Mouse (Mus musculus) central nervous system, embryonic 14 days (tissue): ENCODE measurements around the gene Vmn1r26. TPM values are rescaled to one million over a fixed set of nuclear protein-coding genes. Genes with fewer than 3 reads are reported as not detected.

ENCODE experiments used
- polyA plus RNA-seq: library from polyadenylated mRNA; depleted of rRNA; stranded (reverse); fragments of >200 nt; gene quantifications from 2 replicates; pipeline ENCODE4 v1.2.3, GENCODE M21; 2012; rRNA removed

The Vmn1r26 gene
- polyA plus RNA-seq: not detected in 2 replicates

GRCm38 (mm10) chr6:58015059-58015458, at the start of gene Vmn1r26:
Gene Vmn1r26, minus strand, starts transcription at chr6:58015159.

GRCm38 (mm10) chr6:57980710-57981109, 34.2 kb downstream of the Vmn1r26 start, which contains the start of gene Vmn1r25:
Gene Vmn1r25, minus strand, starts transcription at chr6:57980810.

GRCm38 (mm10) chr6:57961403-57961802, 53.6 kb downstream of the Vmn1r26 start, which contains the start of gene Vmn1r24:
Gene Vmn1r24, minus strand, starts transcription at chr6:57961503.

Other genes with a start within 250 kb of the Vmn1r26 start
- 143 and 148 TPM in 2 replicates for gene Vopp1, start 190.0 kb downstream of the Vmn1r26 start, polyA plus RNA-seq
- not detected in 2 replicates for gene Vmn1r21, start 164.8 kb downstream of the Vmn1r26 start, polyA plus RNA-seq
- gene Vmn1r22, start 107.1 kb downstream of the Vmn1r26 start, polyA plus RNA-seq: not detected in 2 replicates
- not detected in 2 replicates for gene Vmn1r23, start 88.3 kb downstream of the Vmn1r26 start, polyA plus RNA-seq
- gene Vmn1r24, start 53.7 kb downstream of the Vmn1r26 start, polyA plus RNA-seq: not detected in 2 replicates
- gene Vmn1r25, start 34.3 kb downstream of the Vmn1r26 start, polyA plus RNA-seq: not detected in 2 replicates
- gene Vmn1r27, start 203.7 kb upstream of the Vmn1r26 start, polyA plus RNA-seq: not detected in 2 replicates
- gene Vmn1r28, start 246.9 kb upstream of the Vmn1r26 start, polyA plus RNA-seq: not detected in 2 replicates